ENCODE assay signal across 10 mouse cellular contexts in genomic region chr1:80018391-80019065, GRCm38 (mm10).
A peak's percentile ranks its signal among the peaks of the same experiment; 100 is the strongest.
DNase-seq lines count a peak whose midpoint lies in the region; ATAC-seq lines count a peak whose summit lies in the region.
"Had no signal": no experiment of that assay in that cellular context is flagged by ENCODE, and none has a peak within 500 bp of the region (broad histone marks: within the 10 kb centered on the region; RNA-seq: fewer than 3 reads in every experiment).

No protein-coding gene starts in this region.

- H3K9ac ChIP-seq in embryonic facial prominence, embryonic 14.5 days (ENCODE audit: low read depth, low read length), result no peak overlapping the region
- H3K9ac ChIP-seq: midbrain, embryonic 13.5 days had no signal

- H3K36me3 ChIP-seq in embryonic facial prominence, embryonic 14.5 days (ENCODE audit: control insufficient read depth, insufficient read depth, low read length), result no peaks in the 10 kb centered on the region
- H3K36me3 ChIP-seq in embryonic facial prominence, embryonic 10.5 days (replicated peaks), result no peaks in the 10 kb centered on the region
- H3K36me3 ChIP-seq in forebrain, embryonic 10.5 days (replicated peaks), result no peaks in the 10 kb centered on the region
- H3K36me3 ChIP-seq: midbrain, embryonic 13.5 days had no signal

- DNase-seq in embryonic facial prominence, embryonic 14.5 days (ENCODE audit: low spot score), result peak; percentile 89
- no peak for DNase-seq in embryonic facial prominence, embryonic 10.5 days (ENCODE audit: low spot score)
- peak; percentile 46 for DNase-seq in Muller cell, postnatal 12 days (ENCODE audit: inconsistent ontology term)
- DNase-seq in heart, postnatal 10 days, result peak; percentile 90
- DNase-seq in lung, postnatal 14 days, result peak; percentile 22
- DNase-seq in forebrain, embryonic 10.5 days (ENCODE audit: extremely low spot score, low spot score), result no peak
- DNase-seq in layer of hippocampus, adult 9-11 months, result no peak
- no peak for DNase-seq in thymus, postnatal 10 days (ENCODE audit: low spot score in 2 of 2)
- DNase-seq: right cerebral cortex, postnatal 25 days had no signal

- no peak overlapping the region for H3K4me3 ChIP-seq in embryonic facial prominence, embryonic 14.5 days (ENCODE audit: low read depth, low read length)
- H3K4me3 ChIP-seq in embryonic facial prominence, embryonic 10.5 days, result no peak overlapping the region
- no peak overlapping the region for H3K4me3 ChIP-seq in forebrain, embryonic 10.5 days
- H3K4me3 ChIP-seq: midbrain, embryonic 13.5 days had no signal

- WGBS in embryonic facial prominence, embryonic 14.5 days, result 52% methylated on average over 11 of the region's 11 CpGs
- 72% methylated on average over 11 of the region's 11 CpGs for WGBS in embryonic facial prominence, embryonic 10.5 days
- 76% methylated on average over 11 of the region's 11 CpGs for WGBS in forebrain, embryonic 10.5 days

- peak; percentile 83 for ATAC-seq in embryonic facial prominence, embryonic 14.5 days (ENCODE audit: low read depth)
- ATAC-seq: midbrain, embryonic 13.5 days had no signal

- H3K27ac ChIP-seq in embryonic facial prominence, embryonic 14.5 days (replicated peaks; ENCODE audit: low read depth, low read length), result no peak overlapping the region; the same call in 1 of the 2 replicates
- H3K27ac ChIP-seq in embryonic facial prominence, embryonic 10.5 days (replicated peaks), result no peak overlapping the region
- no peak overlapping the region for H3K27ac ChIP-seq in forebrain, embryonic 10.5 days
- H3K27ac ChIP-seq: midbrain, embryonic 13.5 days had no signal

- intact Hi-C loops in heart, postnatal 10 days (cut with DNase I), result loop anchor here (5.0 kb wide), 1 partner anchor 69 kb away; no protein-coding TSS in a partner anchor

- H3K9me3 ChIP-seq in embryonic facial prominence, embryonic 14.5 days (ENCODE audit: control insufficient read depth, low read length), result no peaks in the 10 kb centered on the region
- H3K9me3 ChIP-seq in embryonic facial prominence, embryonic 10.5 days, result no peaks in the 10 kb centered on the region
- no peaks in the 10 kb centered on the region for H3K9me3 ChIP-seq in forebrain, embryonic 10.5 days
- H3K9me3 ChIP-seq: midbrain, embryonic 13.5 days had no signal

- H3K4me2 ChIP-seq in embryonic facial prominence, embryonic 14.5 days (ENCODE audit: low read depth, low read length), result no peak overlapping the region
- H3K4me2 ChIP-seq: midbrain, embryonic 13.5 days had no signal

- peaks cover 17% of the 10 kb centered on the region for H3K4me1 ChIP-seq in embryonic facial prominence, embryonic 14.5 days (ENCODE audit: control insufficient read depth, insufficient read depth, low read length)
- no peaks in the 10 kb centered on the region for H3K4me1 ChIP-seq in embryonic facial prominence, embryonic 10.5 days
- no peaks in the 10 kb centered on the region for H3K4me1 ChIP-seq in forebrain, embryonic 10.5 days
- H3K4me1 ChIP-seq: midbrain, embryonic 13.5 days had no signal

- no peaks in the 10 kb centered on the region for H3K27me3 ChIP-seq in embryonic facial prominence, embryonic 14.5 days (replicated peaks; ENCODE audit: control insufficient read depth, insufficient read depth, low read length)
- H3K27me3 ChIP-seq in embryonic facial prominence, embryonic 10.5 days (replicated peaks; ENCODE audit: low read depth, poor library complexity, severe bottlenecking), result no peaks in the 10 kb centered on the region
- no peaks in the 10 kb centered on the region for H3K27me3 ChIP-seq in forebrain, embryonic 10.5 days (ENCODE audit: poor library complexity, severe bottlenecking)
- H3K27me3 ChIP-seq: midbrain, embryonic 13.5 days had no signal

Comparison
In these comparisons a context has a peak if more than half of its experiments do, and no peak if none do; other contexts are left out.
1. DNase-seq: peak in embryonic facial prominence, embryonic 14.5 days (single experiment), Muller cell, postnatal 12 days (single experiment), heart, postnatal 10 days (2 of 2) and lung, postnatal 14 days (single experiment); none in embryonic facial prominence, embryonic 10.5 days (single experiment), forebrain, embryonic 10.5 days (single experiment), layer of hippocampus, adult 9-11 months (single experiment) and thymus, postnatal 10 days (0 of 2).